Mouse (Mus musculus): ENCODE measurements around the gene Itfg2. TPM values are rescaled to one million over a fixed set of nuclear protein-coding genes. Genes with fewer than 3 reads are reported as not detected.

Gene Itfg2
- polyA plus RNA-seq, 1 experiment from 2014 or later, result 35.6 TPM

GRCm38 (mm10) chr6:128404708-128405107, 20.0 kb downstream of the Itfg2 start:
- H3K9ac ChIP-seq (ENCODE audit: low read length), result no peak overlapping the region
- H3K4me3 ChIP-seq (ENCODE audit: low read length), result no peak overlapping the region
- H3K9me3 ChIP-seq (replicated peaks; ENCODE audit: control insufficient read depth, low read length), result no peaks in the 10 kb centered on the region
- peaks cover 8% of the 10 kb centered on the region; the same call in 1 of the 2 replicates for H3K4me1 ChIP-seq (ENCODE audit: control insufficient read depth, insufficient read depth, low read length)
- peaks cover 21% of the 10 kb centered on the region for H3K36me3 ChIP-seq (ENCODE audit: control insufficient read depth, insufficient read depth)
- no peaks in the 10 kb centered on the region for H3K27me3 ChIP-seq (ENCODE audit: control insufficient read depth, insufficient read depth, low read length)
- 51% methylated on average over 5 of the region's 5 CpGs for WGBS
- H3K27ac ChIP-seq (ENCODE audit: low read length), result no peak overlapping the region
- no peak overlapping the region for H3K4me2 ChIP-seq (ENCODE audit: low read depth, low read length)
- 0 out of 2 replicates have a peak, but pooled peaks have one; percentile 4 for ATAC-seq (replicated peaks; ENCODE audit: extremely low read depth, insufficient read depth, low FRiP score)

GRCm38 (mm10) chr6:128399421-128400185, 25.1 kb downstream of the Itfg2 start:
- H3K4me1 ChIP-seq (ENCODE audit: control insufficient read depth, insufficient read depth, low read length), result peaks cover 11% of the 10 kb centered on the region
- peak overlapping the region; percentile 62 for H3K4me2 ChIP-seq (ENCODE audit: low read depth, low read length)
- no peak overlapping the region for H3K27ac ChIP-seq (ENCODE audit: low read length)
- H3K27me3 ChIP-seq (ENCODE audit: control insufficient read depth, insufficient read depth, low read length), result no peaks in the 10 kb centered on the region
- no peaks in the 10 kb centered on the region for H3K9me3 ChIP-seq (replicated peaks; ENCODE audit: control insufficient read depth, low read length)
- no peaks in the 10 kb centered on the region for H3K36me3 ChIP-seq (ENCODE audit: control insufficient read depth, insufficient read depth)
- ATAC-seq (replicated peaks; ENCODE audit: extremely low read depth, insufficient read depth, low FRiP score), result peak; percentile 70
- WGBS, result 31% methylated on average over 21 of the region's 21 CpGs
- H3K4me3 ChIP-seq (ENCODE audit: low read length), result peak overlapping the region; percentile 41
- H3K9ac ChIP-seq (ENCODE audit: low read length), result peak overlapping the region; percentile 65

GRCm38 (mm10) chr6:128398996-128399395, 25.7 kb downstream of the Itfg2 start, which contains the start of gene Nrip2:
TSS of gene Nrip2 (plus strand) at chr6:128399296.
- peak within 1 kb of the TSS; percentile 65 for H3K9ac ChIP-seq (ENCODE audit: low read length)
- H3K27ac ChIP-seq (ENCODE audit: low read length), result no peak within 1 kb of the TSS
- 62% methylated on average over 3 of the region's 3 CpGs for WGBS

GRCm38 (mm10) chr6:128397574-128398261, 27.0 kb downstream of the Itfg2 start:
- Histone ChIP-seq H3K4me2 (ENCODE audit: low read depth, low read length) (no peak overlapping the region), H3K9ac (ENCODE audit: low read length) (no peak overlapping the region), H3K36me3 (ENCODE audit: control insufficient read depth, insufficient read depth) (no peaks in the 10 kb centered on the region), H3K4me1 (ENCODE audit: control insufficient read depth, insufficient read depth, low read length) (peaks cover 11% of the 10 kb centered on the region), H3K27me3 (ENCODE audit: control insufficient read depth, insufficient read depth, low read length) (no peaks in the 10 kb centered on the region), H3K4me3 (ENCODE audit: low read length) (no peak overlapping the region), H3K27ac (ENCODE audit: low read length) (no peak overlapping the region), H3K9me3 (replicated peaks; ENCODE audit: control insufficient read depth, low read length) (no peaks in the 10 kb centered on the region)
- 74% methylated on average over 7 of the region's 7 CpGs for WGBS
- ATAC-seq (replicated peaks; ENCODE audit: extremely low read depth, insufficient read depth, low FRiP score), result no peak

More at GRCm38 (mm10) chr6:128398996-128399395, 25.7 kb downstream of the Itfg2 start, which contains the start of gene Nrip2:
- Histone ChIP-seq H3K9me3 (replicated peaks; ENCODE audit: control insufficient read depth, low read length) (no peaks in the 10 kb centered on the region), H3K4me2 (ENCODE audit: low read depth, low read length) (peak within 1 kb of the TSS; percentile 62), H3K4me1 (ENCODE audit: control insufficient read depth, insufficient read depth, low read length) (peaks cover 11% of the 10 kb centered on the region), H3K27me3 (ENCODE audit: control insufficient read depth, insufficient read depth, low read length) (no peaks in the 10 kb centered on the region), H3K36me3 (ENCODE audit: control insufficient read depth, insufficient read depth) (no peaks in the 10 kb centered on the region), H3K4me3 (ENCODE audit: low read length) (peak within 1 kb of the TSS; percentile 41)
- no peak for ATAC-seq (replicated peaks; ENCODE audit: extremely low read depth, insufficient read depth, low FRiP score)

- no peak overlapping the region for H3K9ac ChIP-seq (ENCODE audit: low read length)
- no peak overlapping the region for H3K4me2 ChIP-seq (ENCODE audit: low read depth, low read length)
- no peaks in the 10 kb centered on the region for H3K9me3 ChIP-seq (replicated peaks; ENCODE audit: control insufficient read depth, low read length)
- no peaks in the 10 kb centered on the region for H3K4me1 ChIP-seq (ENCODE audit: control insufficient read depth, insufficient read depth, low read length)
- no peak overlapping the region for H3K27ac ChIP-seq (ENCODE audit: low read length)
- H3K4me3 ChIP-seq (ENCODE audit: low read length), result no peak overlapping the region
- no peak for ATAC-seq (replicated peaks; ENCODE audit: extremely low read depth, insufficient read depth, low FRiP score)
- no peaks in the 10 kb centered on the region for H3K27me3 ChIP-seq (ENCODE audit: control insufficient read depth, insufficient read depth, low read length)
- H3K36me3 ChIP-seq (ENCODE audit: control insufficient read depth, insufficient read depth), result no peaks in the 10 kb centered on the region
- WGBS, result 31% methylated on average over 1 of the region's 1 CpGs
Measured at GRCm38 (mm10) chr6:128390683-128391082, 34.0 kb downstream of the Itfg2 start.

GRCm38 (mm10) chr6:128389185-128389584, 35.5 kb downstream of the Itfg2 start:
- no peak overlapping the region for H3K4me3 ChIP-seq (ENCODE audit: low read length)
- no peak for ATAC-seq (replicated peaks; ENCODE audit: extremely low read depth, insufficient read depth, low FRiP score)
- H3K36me3 ChIP-seq (ENCODE audit: control insufficient read depth, insufficient read depth), result no peaks in the 10 kb centered on the region
- no peaks in the 10 kb centered on the region for H3K4me1 ChIP-seq (ENCODE audit: control insufficient read depth, insufficient read depth, low read length)
- H3K27ac ChIP-seq (ENCODE audit: low read length), result no peak overlapping the region
- H3K27me3 ChIP-seq (ENCODE audit: control insufficient read depth, insufficient read depth, low read length), result no peaks in the 10 kb centered on the region
- no peak overlapping the region for H3K4me2 ChIP-seq (ENCODE audit: low read depth, low read length)
- no peaks in the 10 kb centered on the region for H3K9me3 ChIP-seq (replicated peaks; ENCODE audit: control insufficient read depth, low read length)
- H3K9ac ChIP-seq (ENCODE audit: low read length), result no peak overlapping the region
- 76% methylated on average over 1 of the region's 1 CpGs for WGBS

GRCm38 (mm10) chr6:128385026-128385425, 39.7 kb downstream of the Itfg2 start:
- 59% methylated on average over 1 of the region's 1 CpGs for WGBS
- no peak overlapping the region for H3K4me2 ChIP-seq (ENCODE audit: low read depth, low read length)
- no peaks in the 10 kb centered on the region for H3K27me3 ChIP-seq (ENCODE audit: control insufficient read depth, insufficient read depth, low read length)
- H3K9ac ChIP-seq (ENCODE audit: low read length), result no peak overlapping the region
- H3K9me3 ChIP-seq (replicated peaks; ENCODE audit: control insufficient read depth, low read length), result no peaks in the 10 kb centered on the region
- H3K4me3 ChIP-seq (ENCODE audit: low read length), result no peak overlapping the region
- no peak overlapping the region for H3K27ac ChIP-seq (ENCODE audit: low read length)
- ATAC-seq (replicated peaks; ENCODE audit: extremely low read depth, insufficient read depth, low FRiP score), result no peak
- no peaks in the 10 kb centered on the region for H3K36me3 ChIP-seq (ENCODE audit: control insufficient read depth, insufficient read depth)
- H3K4me1 ChIP-seq (ENCODE audit: control insufficient read depth, insufficient read depth, low read length), result no peaks in the 10 kb centered on the region

- 72% methylated on average over 7 of the region's 7 CpGs for WGBS
- no peaks in the 10 kb centered on the region for H3K4me1 ChIP-seq (ENCODE audit: control insufficient read depth, insufficient read depth, low read length)
- ATAC-seq (replicated peaks; ENCODE audit: extremely low read depth, insufficient read depth, low FRiP score), result no peak
Measured at GRCm38 (mm10) chr6:128383752-128384151, 41.0 kb downstream of the Itfg2 start.

GRCm38 (mm10) chr6:128381254-128381653, 43.5 kb downstream of the Itfg2 start:
- H3K9me3 ChIP-seq (replicated peaks; ENCODE audit: control insufficient read depth, low read length), result no peaks in the 10 kb centered on the region
- WGBS, result 70% methylated on average over 3 of the region's 3 CpGs

More at GRCm38 (mm10) chr6:128383752-128384151, 41.0 kb downstream of the Itfg2 start:
- H3K4me2 ChIP-seq (ENCODE audit: low read depth, low read length), result no peak overlapping the region
- no peak overlapping the region for H3K4me3 ChIP-seq (ENCODE audit: low read length)
- no peaks in the 10 kb centered on the region for H3K27me3 ChIP-seq (ENCODE audit: control insufficient read depth, insufficient read depth, low read length)
- no peaks in the 10 kb centered on the region for H3K9me3 ChIP-seq (replicated peaks; ENCODE audit: control insufficient read depth, low read length)
- H3K9ac ChIP-seq (ENCODE audit: low read length), result no peak overlapping the region
- no peaks in the 10 kb centered on the region for H3K36me3 ChIP-seq (ENCODE audit: control insufficient read depth, insufficient read depth)
- H3K27ac ChIP-seq (ENCODE audit: low read length), result no peak overlapping the region

More at GRCm38 (mm10) chr6:128381254-128381653, 43.5 kb downstream of the Itfg2 start:
- no peak for ATAC-seq (replicated peaks; ENCODE audit: extremely low read depth, insufficient read depth, low FRiP score)
- Histone ChIP-seq H3K4me2 (ENCODE audit: low read depth, low read length) (no peak overlapping the region), H3K27me3 (ENCODE audit: control insufficient read depth, insufficient read depth, low read length) (no peaks in the 10 kb centered on the region), H3K36me3 (ENCODE audit: control insufficient read depth, insufficient read depth) (0 out of 2 replicates have a peak, but pooled peaks cover 3% of the 10 kb centered on the region), H3K4me3 (ENCODE audit: low read length) (no peak overlapping the region), H3K9ac (ENCODE audit: low read length) (no peak overlapping the region), H3K4me1 (ENCODE audit: control insufficient read depth, insufficient read depth, low read length) (no peaks in the 10 kb centered on the region), H3K27ac (ENCODE audit: low read length) (no peak overlapping the region)
